Mouse (Mus musculus): Measurements from ENCODE around the gene A230050P20Rik.

- TF ChIP-seq CTCF (conservative IDR thresholded peaks at IDR 0.05; ENCODE audit: insufficient read depth, insufficient read length, low read depth, low read length) (no peak), POLR2A (IDR thresholded peaks at IDR 0.05; ENCODE audit: low read depth, low read length) (no peak)
Measured at GRCm38 (mm10) chr9:20894629-20895028, 26.2 kb downstream of the A230050P20Rik start.
